Mouse (Mus musculus) v-Abl transformed pro-B cells (cell line): Measurements from ENCODE around the gene Aoah.

Source experiments
- in situ Hi-C, 2 experiments: fragments of 400-800 bp; cut with MboI; formaldehyde crosslinking; loops; one replicate each; pipeline ENCODE4 v1.15.1; 2025; ENCODE audit not compliant: unreplicated experiment in 2 of 2

Gene Aoah

GRCm38 (mm10) chr13:21040589-21041199 lies 246.8 kb downstream of the Aoah start:
- in situ Hi-C loops, result no loop called here

GRCm38 (mm10) chr13:21050118-21050517 lies 256.2 kb downstream of the Aoah start:
- in situ Hi-C loops, result no loop called here

GRCm38 (mm10) chr13:21066021-21066420 lies 272.1 kb downstream of the Aoah start:
- in situ Hi-C loops, result no loop called here

GRCm38 (mm10) chr13:21074847-21075246 lies 280.9 kb downstream of the Aoah start, which contains the start of gene Olfr1370:
Gene Olfr1370, minus strand, starts transcription at chr13:21074947.
- in situ Hi-C loops, result no loop called here

- in situ Hi-C loops, result no loop called here
Measured at GRCm38 (mm10) chr13:21082686-21083085, 288.8 kb downstream of the Aoah start.
